In the genomic region with DNA sequence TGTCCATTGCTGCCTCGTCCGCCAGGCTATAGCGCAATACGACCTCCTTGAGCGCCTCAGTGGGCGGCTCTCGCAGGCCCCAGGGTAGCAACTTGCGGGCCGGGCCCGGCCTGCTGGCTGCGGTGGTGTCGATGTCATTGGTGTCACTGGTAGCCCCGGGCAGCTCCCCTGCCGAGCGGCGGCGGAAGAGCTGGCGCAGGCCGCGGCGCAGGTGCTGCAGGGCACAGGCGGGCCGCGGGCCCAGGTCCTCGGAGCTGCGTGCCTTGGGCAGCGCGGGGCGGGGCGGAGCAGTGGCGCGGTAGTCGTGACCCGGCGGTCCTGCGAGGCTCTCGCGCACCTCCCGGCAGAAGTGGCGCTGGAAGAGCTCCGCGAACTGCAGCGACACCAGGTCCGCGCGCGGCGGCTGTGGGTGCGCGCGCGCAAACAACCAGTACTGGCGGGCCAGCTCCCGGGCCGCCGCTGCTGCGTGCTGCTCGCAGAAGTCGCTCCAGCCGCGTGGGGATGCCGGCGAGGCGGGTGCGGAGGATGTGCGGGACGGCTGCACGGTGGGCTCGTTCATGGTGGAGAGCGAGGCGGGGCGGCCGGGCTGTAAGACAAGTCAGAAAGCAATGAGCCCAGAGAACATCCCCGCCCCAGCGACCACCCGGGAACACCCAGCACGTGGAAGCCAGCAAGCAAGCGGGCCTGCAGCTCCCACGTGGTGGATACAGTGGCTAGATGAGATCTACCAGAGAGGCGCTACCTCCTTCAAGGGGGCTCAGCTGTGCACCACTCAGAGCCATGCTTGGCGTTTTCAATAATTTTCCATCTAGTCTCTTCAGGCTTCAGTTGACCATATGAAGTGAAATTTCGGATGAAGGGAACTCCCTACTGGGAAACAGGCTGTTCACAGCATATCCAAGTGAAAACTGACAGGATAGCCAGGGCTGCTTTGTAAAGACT, we compare ENCODE assay signal across 8 mouse cellular contexts. TPM values are rescaled to one million over a fixed set of nuclear protein-coding genes. Genes with fewer than 3 reads are reported as not detected.
DNase-seq lines count a peak whose midpoint lies in the region; ATAC-seq and TF ChIP-seq lines count a peak whose summit lies in the region.

No protein-coding gene starts in this region.

- H3K4me1 ChIP-seq in kidney, postnatal 0 days (replicated peaks; ENCODE audit: insufficient read depth, low read length) = peaks cover 24% of the 10 kb centered on the region
- H3K4me1 ChIP-seq in kidney, adult 2 months (ENCODE audit: control insufficient read depth, insufficient read depth, low read length) = peaks cover 9% of the 10 kb centered on the region; the same call in 1 of the 2 replicates
- peaks cover 38% of the 10 kb centered on the region for H3K4me1 ChIP-seq in embryonic facial prominence, embryonic 15.5 days
- H3K4me1 ChIP-seq in limb, embryonic 13.5 days = peaks cover 29% of the 10 kb centered on the region
- H3K4me1 ChIP-seq in stomach, embryonic 14.5 days (ENCODE audit: control insufficient read depth, insufficient read depth, low read length) = peaks cover 12% of the 10 kb centered on the region

- H3K27ac ChIP-seq in kidney, postnatal 0 days = no peak overlapping the region
- no peak overlapping the region for H3K27ac ChIP-seq in kidney, adult 2 months (ENCODE audit: insufficient read depth, low read depth, low read length)
- H3K27ac ChIP-seq in embryonic facial prominence, embryonic 15.5 days (replicated peaks) = no peak overlapping the region
- H3K27ac ChIP-seq in limb, embryonic 13.5 days = no peak overlapping the region
- H3K27ac ChIP-seq in stomach, embryonic 14.5 days (ENCODE audit: low read length) = no peak overlapping the region

- peak overlapping the region; percentile 70 for H3K4me2 ChIP-seq in kidney, postnatal 0 days (ENCODE audit: low read length)
- peak overlapping the region; percentile 87 for H3K4me2 ChIP-seq in embryonic facial prominence, embryonic 15.5 days (replicated peaks)
- peak overlapping the region; percentile 89 for H3K4me2 ChIP-seq in limb, embryonic 13.5 days (replicated peaks)
- peak overlapping the region; percentile 83 for H3K4me2 ChIP-seq in stomach, embryonic 14.5 days (replicated peaks; ENCODE audit: low read depth, low read length)

- DNase-seq in kidney, postnatal 0 days (ENCODE audit: low spot score) = no peak
- DNase-seq in kidney, adult 2 months = no peak
- no peak for DNase-seq in adrenal gland, postnatal 25 days
- DNase-seq in spleen, postnatal 14 days (ENCODE audit: low spot score in 2 of 2) = no peak

- H3K27me3 ChIP-seq in kidney, postnatal 0 days (ENCODE audit: insufficient read depth, low read length) = no peaks in the 10 kb centered on the region
- no peaks in the 10 kb centered on the region for H3K27me3 ChIP-seq in kidney, adult 2 months (replicated peaks; ENCODE audit: control insufficient read depth, insufficient read depth, low read length)
- 0 out of 2 replicates have a peak, but pooled peaks cover 10% of the 10 kb centered on the region for H3K27me3 ChIP-seq in embryonic facial prominence, embryonic 15.5 days
- H3K27me3 ChIP-seq in limb, embryonic 13.5 days = peaks cover 39% of the 10 kb centered on the region
- H3K27me3 ChIP-seq in stomach, embryonic 14.5 days (ENCODE audit: control insufficient read depth, insufficient read depth, low read length) = no peaks in the 10 kb centered on the region

- no peak for TF ChIP-seq CTCF in kidney, postnatal 0 days (IDR thresholded peaks at IDR 0.05; ENCODE audit: low read depth)
- TF ChIP-seq CTCF in kidney, adult 2 months (conservative IDR thresholded peaks at IDR 0.05; ENCODE audit: insufficient read depth, insufficient read length, low read depth, low read length) = no peak

- TF ChIP-seq POLR2A in kidney, adult 2 months (IDR thresholded peaks at IDR 0.05; ENCODE audit: low read depth, low read length) = no peak

- no peaks in the 10 kb centered on the region for H3K9me3 ChIP-seq in kidney, postnatal 0 days (replicated peaks; ENCODE audit: low read length)
- H3K9me3 ChIP-seq in embryonic facial prominence, embryonic 15.5 days (replicated peaks) = no peaks in the 10 kb centered on the region
- H3K9me3 ChIP-seq in limb, embryonic 13.5 days = no peaks in the 10 kb centered on the region
- no peaks in the 10 kb centered on the region for H3K9me3 ChIP-seq in stomach, embryonic 14.5 days (ENCODE audit: control insufficient read depth, low read depth, low read length)

- ATAC-seq in kidney, postnatal 0 days (replicated peaks; ENCODE audit: low FRiP score, low read depth) = peak; percentile 24
- ATAC-seq in cerebellum, adult (ENCODE audit: insufficient number of reproducible peaks, low FRiP score, low TSS enrichment) = peak; percentile 32; the same call in 1 of the 2 replicates
- ATAC-seq in embryonic facial prominence, embryonic 15.5 days (ENCODE audit: insufficient number of reproducible peaks, low FRiP score, low TSS enrichment, low read depth) = no peak
- ATAC-seq in limb, embryonic 13.5 days (ENCODE audit: low FRiP score, low read depth) = 0 out of 2 replicates have a peak, but pooled peaks have one; percentile 42
- ATAC-seq in stomach, embryonic 14.5 days (ENCODE audit: insufficient number of reproducible peaks, insufficient read depth, low FRiP score, low read depth) = no peak; the same call in 1 of the 2 replicates

- H3K4me3 ChIP-seq in kidney, postnatal 0 days (replicated peaks; ENCODE audit: low read depth, low read length) = peak overlapping the region; percentile 26
- no peak overlapping the region for H3K4me3 ChIP-seq in kidney, adult 2 months (ENCODE audit: insufficient read depth, low read depth, low read length)
- peak overlapping the region; percentile 41 for H3K4me3 ChIP-seq in embryonic facial prominence, embryonic 15.5 days (replicated peaks)
- H3K4me3 ChIP-seq in limb, embryonic 13.5 days = peak overlapping the region; percentile 48
- peak overlapping the region; percentile 36 for H3K4me3 ChIP-seq in stomach, embryonic 14.5 days (ENCODE audit: low read depth, low read length)

- peak overlapping the region; percentile 31; the same call in 1 of the 2 replicates for H3K9ac ChIP-seq in kidney, postnatal 0 days (ENCODE audit: low read depth, low read length)
- peak overlapping the region; percentile 33 for H3K9ac ChIP-seq in embryonic facial prominence, embryonic 15.5 days
- H3K9ac ChIP-seq in limb, embryonic 13.5 days = peak overlapping the region; percentile 61
- 0 out of 2 replicates have a peak overlapping the region, but pooled peaks have one; percentile 18 for H3K9ac ChIP-seq in stomach, embryonic 14.5 days (replicated peaks; ENCODE audit: low read depth, low read length)

- WGBS in kidney, postnatal 0 days = 21% methylated on average over 69 of the region's 82 CpGs
- WGBS in kidney, adult 2 months = 47% methylated on average over 82 of the region's 82 CpGs
- 12% methylated on average over 82 of the region's 82 CpGs for WGBS in embryonic facial prominence, embryonic 15.5 days
- WGBS in limb, embryonic 13.5 days = 4% methylated on average over 81 of the region's 82 CpGs
- WGBS in stomach, embryonic 14.5 days = 10% methylated on average over 82 of the region's 82 CpGs

- H3K36me3 ChIP-seq in kidney, postnatal 0 days (ENCODE audit: insufficient read depth, low read length) = peaks cover 23% of the 10 kb centered on the region; the same call in 1 of the 2 replicates
- no peaks in the 10 kb centered on the region; the same call in 1 of the 2 replicates for H3K36me3 ChIP-seq in kidney, adult 2 months (ENCODE audit: control insufficient read depth, insufficient read depth, low read length)
- H3K36me3 ChIP-seq in embryonic facial prominence, embryonic 15.5 days = peaks cover 27% of the 10 kb centered on the region
- H3K36me3 ChIP-seq in limb, embryonic 13.5 days = peaks cover 40% of the 10 kb centered on the region
- peaks cover 12% of the 10 kb centered on the region; the same call in 1 of the 2 replicates for H3K36me3 ChIP-seq in stomach, embryonic 14.5 days (ENCODE audit: control insufficient read depth, insufficient read depth, low read length)

RNA-seq across cellular contexts. Expression of a gene that starts 8.7 kb away (rescaled TPM):
- polyA plus RNA-seq in kidney, postnatal 0 days (2015; fragmentation: Nextera tagmentation; extraction: Ambion mirVana) = 19.4 and 21.0 TPM in 2 replicates
- 19.7 and 20.8 TPM in 2 replicates for polyA plus RNA-seq in kidney, adult 2 months (2012; rRNA removed)
- 17.5 and 18.7 TPM in 2 replicates for polyA plus RNA-seq in embryonic facial prominence, embryonic 15.5 days (2015; fragmentation: Nextera tagmentation; extraction: Ambion mirVana)
- polyA plus RNA-seq in limb, embryonic 13.5 days (2015; fragmentation: Nextera tagmentation; extraction: Ambion mirVana) = 11.7 and 12.5 TPM in 2 replicates
- polyA plus RNA-seq in stomach, embryonic 14.5 days (2014; fragmentation: Nextera tagmentation; extraction: Ambion mirVana) = 15.4 and 17.2 TPM in 2 replicates
- 36.4 and 46.0 TPM in 2 replicates for total RNA-seq in adrenal gland, postnatal 25 days (2021)

RNA-seq across cellular contexts. Expression of a gene that starts 20.0 kb away (rescaled TPM):
- polyA plus RNA-seq in kidney, postnatal 0 days (2015; fragmentation: Nextera tagmentation; extraction: Ambion mirVana) = 25.7 and 26.7 TPM in 2 replicates
- polyA plus RNA-seq in kidney, adult 2 months (2012; rRNA removed) = 19.1 and 23.4 TPM in 2 replicates
- polyA plus RNA-seq in embryonic facial prominence, embryonic 15.5 days (2015; fragmentation: Nextera tagmentation; extraction: Ambion mirVana) = 28.1 and 31.6 TPM in 2 replicates
- polyA plus RNA-seq in limb, embryonic 13.5 days (2015; fragmentation: Nextera tagmentation; extraction: Ambion mirVana) = 38.5 and 43.4 TPM in 2 replicates
- 17.6 and 17.8 TPM in 2 replicates for polyA plus RNA-seq in stomach, embryonic 14.5 days (2014; fragmentation: Nextera tagmentation; extraction: Ambion mirVana)
- 6.2 and 8.8 TPM in 2 replicates for total RNA-seq in adrenal gland, postnatal 25 days (2021)

Comparison
In these comparisons a context has a peak if more than half of its experiments do, and no peak if none do; other contexts are left out.
1. ATAC-seq: peak in kidney, postnatal 0 days (single experiment), cerebellum, adult (single experiment) and limb, embryonic 13.5 days (single experiment); none in embryonic facial prominence, embryonic 15.5 days (single experiment) and stomach, embryonic 14.5 days (single experiment).
2. Peak in every context shown above with its lines, with median percentiles within 50 percentile points of each other: H3K4me2 ChIP-seq and H3K9ac ChIP-seq.